Mouse (Mus musculus) stomach, embryonic 15.5 days (tissue): Measurements from ENCODE around the gene Gm45062. TPM values are rescaled to one million over a fixed set of nuclear protein-coding genes. Genes with fewer than 3 reads are reported as not detected.
"Not testable (repeated sequence)": the region's sequence is repeated elsewhere in the genome, so short reads cannot be mapped to it uniquely, and the experiment has no call there.

Source experiments
- ATAC-seq: fragments of 200-750 bp; cut with Nextera tagmentation; 2 replicates; pipeline ENCODE4 v1.8.0; 2017; ENCODE audit warnings: low read depth, moderate number of reproducible peaks, moderate TSS enrichment; ENCODE audit not compliant: insufficient read depth, low FRiP score
- H3K27ac ChIP-seq: fragments of 300-500 bp; sonication (generic); 2 replicates; pipeline ENCODE4 v1.5.1; 2015; ENCODE audit warnings: mild to moderate bottlenecking, inconsistent platforms
- H3K27me3 ChIP-seq: fragments of 300-500 bp; sonication (generic); replicated peaks from 2 replicates; pipeline ENCODE4 v1.6.1; 2015; ENCODE audit warnings: inconsistent platforms
- H3K36me3 ChIP-seq: fragments of 300-500 bp; sonication (generic); 2 replicates; pipeline ENCODE4 v1.6.1; 2015; ENCODE audit warnings: inconsistent platforms
- H3K4me1 ChIP-seq: fragments of 300-500 bp; sonication (generic); 2 replicates; pipeline ENCODE4 v1.6.1; 2015; ENCODE audit warnings: inconsistent platforms
- H3K4me2 ChIP-seq: fragments of 300-500 bp; sonication (generic); 2 replicates; pipeline ENCODE4 v1.6.1; 2015; ENCODE audit warnings: mild to moderate bottlenecking, inconsistent platforms
- H3K4me3 ChIP-seq: fragments of 300-500 bp; sonication (generic); replicated peaks from 2 replicates; pipeline ENCODE4 v1.5.1; 2015; ENCODE audit warnings: inconsistent platforms
- H3K9ac ChIP-seq: fragments of 300-500 bp; sonication (generic); 2 replicates; pipeline ENCODE4 v1.6.1; 2015; ENCODE audit warnings: inconsistent platforms
- H3K9me3 ChIP-seq: fragments of 300-500 bp; sonication (generic); 2 replicates; pipeline ENCODE4 v1.6.1; 2016; ENCODE audit warnings: inconsistent platforms
- WGBS: fragments of 180-500 bp; shearing (Covaris S2); methylation state at CpG from one replicate; pipeline ENCODE4 v1.1.7; 2015; 5-methylcytosine and 5-hydroxymethylcytosine counted together
- polyA plus RNA-seq: library from polyadenylated mRNA; unstranded; fragments of >200 nt; fragmentation: Nextera tagmentation; extraction: Ambion mirVana; gene quantifications from 2 replicates; pipeline ENCODE4 v1.2.1, GENCODE M21; 2015

Gene Gm45062
- polyA plus RNA-seq, 1 experiment from 2014 or later: 9.7 TPM

DNA sequence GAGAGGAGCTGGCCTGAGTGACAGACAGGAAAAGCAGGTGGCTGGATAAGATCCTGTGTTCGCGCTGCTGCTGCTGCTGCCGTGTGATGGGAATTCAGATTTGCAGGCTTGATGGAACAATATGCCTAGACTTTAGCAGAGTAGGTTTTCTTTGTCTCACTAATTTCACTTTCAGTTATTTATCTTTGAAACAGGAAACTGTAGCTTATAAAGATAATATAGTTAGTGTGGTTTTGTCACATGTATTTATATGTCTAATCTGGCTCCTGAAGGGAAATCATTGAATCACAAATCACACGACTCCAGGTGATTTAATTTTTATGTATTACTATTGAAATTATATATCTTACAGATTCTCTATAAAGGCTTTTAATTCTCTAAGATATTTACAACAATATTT is 24.0 kb downstream of the Gm45062 start:
- Histone ChIP-seq H3K4me2 (no peak overlapping the region), H3K9ac (no peak overlapping the region), H3K27ac (no peak overlapping the region), H3K36me3 (no peaks in the 10 kb centered on the region), H3K4me1 (no peaks in the 10 kb centered on the region), H3K9me3 (no peaks in the 10 kb centered on the region), H3K4me3 (no peak overlapping the region), H3K27me3 (no peaks in the 10 kb centered on the region)
- no peak for ATAC-seq
- WGBS: 80% methylated on average over 4 of the region's 4 CpGs

DNA sequence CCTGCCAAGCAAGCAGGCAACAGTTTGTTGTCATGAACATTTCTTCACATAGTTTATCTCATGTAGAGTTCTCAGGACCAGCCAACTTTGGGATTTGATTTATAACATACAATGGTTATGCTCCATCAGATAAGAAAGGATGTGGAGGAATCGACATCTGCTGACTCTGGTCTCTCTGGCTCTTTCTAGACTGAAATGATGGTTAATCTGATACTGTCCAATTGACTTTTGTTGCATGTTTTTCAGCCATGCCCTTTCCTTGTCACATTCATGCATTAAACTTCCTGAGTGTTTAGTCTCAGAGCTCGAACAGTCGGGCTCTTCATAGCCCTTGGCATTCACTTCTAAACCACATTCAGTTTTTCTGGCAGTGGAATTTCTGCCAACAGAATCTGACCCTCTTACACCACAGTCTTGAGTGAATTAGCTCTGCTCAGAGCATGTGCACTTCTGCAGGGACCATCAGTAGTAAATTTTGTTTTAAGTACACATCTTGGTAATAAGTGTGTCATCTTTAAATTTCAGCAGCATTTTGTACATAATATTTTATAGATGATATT is 26.2 kb downstream of the Gm45062 start:
- Histone ChIP-seq H3K4me2 (no peak overlapping the region), H3K4me3 (no peak overlapping the region), H3K36me3 (no peaks in the 10 kb centered on the region), H3K27ac (no peak overlapping the region), H3K4me1 (no peaks in the 10 kb centered on the region), H3K9me3 (no peaks in the 10 kb centered on the region), H3K27me3 (no peaks in the 10 kb centered on the region), H3K9ac (no peak overlapping the region)
- ATAC-seq: no peak
- WGBS: 61% methylated on average over 3 of the region's 3 CpGs

DNA sequence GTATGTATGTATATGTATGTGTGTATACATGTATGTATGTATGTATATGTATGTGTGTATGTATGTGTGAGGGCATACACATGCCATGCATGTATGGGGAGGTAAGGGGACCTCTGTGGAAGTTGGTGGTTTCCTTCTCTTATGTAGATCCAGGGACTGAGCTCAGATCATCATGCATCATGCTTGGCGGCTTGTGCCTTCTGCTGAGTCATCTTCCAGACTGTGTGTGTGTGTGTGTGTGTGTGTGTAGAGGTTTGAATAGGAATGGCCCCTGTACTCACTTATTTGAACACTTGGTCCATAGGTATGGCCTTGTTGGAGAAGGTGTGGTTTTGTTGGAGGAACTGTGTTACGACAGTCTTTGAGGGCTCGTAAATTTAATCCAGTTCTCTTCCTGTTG is 26.9 kb downstream of the Gm45062 start:
- Histone ChIP-seq H3K27ac (no peak overlapping the region), H3K27me3 (no peaks in the 10 kb centered on the region), H3K4me3 (no peak overlapping the region), H3K4me1 (no peaks in the 10 kb centered on the region), H3K36me3 (no peaks in the 10 kb centered on the region), H3K4me2 (no peak overlapping the region), H3K9ac (no peak overlapping the region), H3K9me3 (no peaks in the 10 kb centered on the region)
- ATAC-seq: no peak
- WGBS: 94% methylated on average over 3 of the region's 3 CpGs

DNA sequence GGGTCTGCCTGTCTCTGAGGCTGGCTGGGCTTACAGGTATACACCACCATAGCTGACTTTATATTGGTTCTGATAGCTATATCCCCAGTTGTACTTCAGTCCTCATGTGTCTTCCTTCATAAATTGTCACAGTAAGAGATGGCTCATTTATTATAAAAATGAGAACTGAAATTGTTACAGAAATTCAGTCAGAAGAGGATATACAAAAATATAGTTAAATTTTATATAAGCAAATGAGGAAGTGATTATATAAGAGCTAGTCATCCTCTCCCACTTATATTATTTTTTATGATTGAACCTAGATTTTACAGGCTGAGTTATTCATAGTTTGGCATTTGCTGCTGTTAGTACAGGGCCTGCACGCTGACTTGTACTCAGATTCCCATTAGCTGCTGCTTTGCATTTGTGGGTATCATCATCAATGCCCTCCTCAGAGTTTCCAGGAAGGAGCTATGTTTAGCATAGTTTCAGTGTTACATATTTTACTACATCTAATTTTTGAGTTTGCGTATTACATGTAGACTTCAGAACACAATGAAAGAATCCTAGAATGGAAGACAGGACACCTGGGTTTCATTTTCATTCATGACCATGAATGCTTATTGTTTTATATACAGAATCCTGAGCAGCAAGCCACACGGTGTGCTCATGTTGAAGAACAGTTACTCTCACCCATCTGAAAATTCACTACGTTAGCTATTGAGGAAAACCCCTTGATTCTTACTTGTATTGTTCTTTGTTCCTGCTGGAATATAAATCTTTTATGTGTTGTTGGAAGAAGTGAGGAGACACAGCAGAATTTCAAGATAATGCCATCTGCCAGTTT is 29.7 kb downstream of the Gm45062 start:
- Histone ChIP-seq H3K4me1 (no peaks in the 10 kb centered on the region), H3K9ac (no peak overlapping the region), H3K27me3 (no peaks in the 10 kb centered on the region), H3K27ac (no peak overlapping the region), H3K4me2 (no peak overlapping the region), H3K9me3 (no peaks in the 10 kb centered on the region), H3K36me3 (no peaks in the 10 kb centered on the region), H3K4me3 (no peak overlapping the region)
- WGBS: 83% methylated on average over 4 of the region's 4 CpGs
- no peak for ATAC-seq

DNA sequence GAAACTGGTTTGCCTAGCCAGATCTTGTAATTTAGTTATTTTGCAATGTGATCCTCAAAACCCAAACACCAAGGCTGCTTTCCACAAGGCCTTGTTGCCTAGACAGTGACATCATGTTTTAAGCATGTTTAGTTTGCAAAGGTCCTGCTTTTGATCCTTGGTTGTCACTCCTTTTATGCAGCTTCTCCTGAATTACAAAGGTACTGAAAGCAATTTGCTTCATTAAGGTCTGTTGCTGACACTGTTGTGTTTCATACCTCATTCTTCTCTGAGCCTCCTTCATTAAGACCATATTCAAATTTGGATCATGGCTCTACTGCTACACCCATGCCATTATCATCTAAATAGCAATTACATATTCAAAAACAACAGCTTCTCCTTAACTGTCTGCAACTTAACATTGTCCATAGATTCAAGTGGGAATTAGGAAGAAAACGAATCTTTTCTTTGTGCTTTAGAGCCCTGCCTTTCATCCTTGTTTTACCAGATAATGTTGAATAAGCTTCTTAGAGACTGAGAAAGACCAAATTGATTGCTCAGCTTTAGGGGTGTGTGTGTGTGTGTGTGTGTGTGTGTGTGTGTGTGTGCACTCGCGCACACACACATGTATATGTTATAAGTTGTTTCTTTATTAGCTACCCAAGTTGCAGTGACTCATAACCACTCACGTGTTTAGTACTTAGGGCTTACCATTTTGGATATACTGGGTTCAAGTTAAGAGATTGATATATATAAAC is 35.0 kb downstream of the Gm45062 start:
- H3K27me3 ChIP-seq: no peaks in the 10 kb centered on the region
- no peak for ATAC-seq
- H3K9me3 ChIP-seq: no peaks in the 10 kb centered on the region
- no peak overlapping the region for H3K4me3 ChIP-seq
- H3K4me2 ChIP-seq: no peak overlapping the region
- H3K27ac ChIP-seq: no peak overlapping the region
- H3K4me1 ChIP-seq: no peaks in the 10 kb centered on the region
- H3K36me3 ChIP-seq: no peaks in the 10 kb centered on the region
- no peak overlapping the region for H3K9ac ChIP-seq
- WGBS: 78% methylated on average over 4 of the region's 4 CpGs

DNA sequence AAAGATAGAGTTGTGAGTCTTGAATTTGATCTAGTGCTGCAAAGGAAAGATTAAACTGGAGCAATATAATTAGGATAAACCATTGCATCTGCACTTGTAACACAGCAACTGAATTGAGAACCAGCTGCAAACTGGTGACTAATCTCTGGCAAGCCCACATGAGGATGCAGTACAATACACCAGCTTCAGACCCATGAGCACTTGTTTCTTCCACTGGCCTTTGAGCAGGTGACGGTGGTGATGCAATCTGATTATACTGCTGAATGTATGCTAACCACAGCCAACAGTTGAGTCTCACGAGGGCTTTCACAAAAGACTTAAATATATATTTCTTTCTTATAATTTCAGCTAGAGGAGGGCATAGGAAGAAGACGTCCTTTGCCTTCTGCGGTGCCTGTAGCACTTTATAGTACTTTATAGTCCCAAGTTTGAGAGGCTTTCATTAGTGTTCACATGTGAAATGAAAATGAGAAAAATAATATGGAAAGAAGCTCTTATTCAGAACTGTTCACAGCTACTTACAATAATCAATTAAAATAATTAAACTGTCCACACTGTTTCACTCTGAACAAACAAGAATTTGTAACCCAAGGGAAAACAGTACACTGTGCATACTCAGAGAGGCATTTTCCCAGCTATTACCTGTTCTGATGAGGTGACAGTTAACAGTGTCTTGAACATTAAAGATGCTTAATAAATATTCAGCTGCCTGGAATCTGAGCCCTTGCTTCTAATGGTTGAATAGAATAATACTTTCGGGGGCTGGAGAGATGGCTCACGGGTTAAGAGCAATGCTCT is 40.0 kb downstream of the Gm45062 start:
- Histone ChIP-seq H3K36me3 (no peaks in the 10 kb centered on the region), H3K9me3 (no peaks in the 10 kb centered on the region), H3K4me1 (no peaks in the 10 kb centered on the region), H3K27ac (no peak overlapping the region), H3K9ac (no peak overlapping the region), H3K4me2 (no peak overlapping the region), H3K4me3 (no peak overlapping the region), H3K27me3 (no peaks in the 10 kb centered on the region)
- ATAC-seq: no peak
- 87% methylated on average over 6 of the region's 6 CpGs for WGBS

DNA sequence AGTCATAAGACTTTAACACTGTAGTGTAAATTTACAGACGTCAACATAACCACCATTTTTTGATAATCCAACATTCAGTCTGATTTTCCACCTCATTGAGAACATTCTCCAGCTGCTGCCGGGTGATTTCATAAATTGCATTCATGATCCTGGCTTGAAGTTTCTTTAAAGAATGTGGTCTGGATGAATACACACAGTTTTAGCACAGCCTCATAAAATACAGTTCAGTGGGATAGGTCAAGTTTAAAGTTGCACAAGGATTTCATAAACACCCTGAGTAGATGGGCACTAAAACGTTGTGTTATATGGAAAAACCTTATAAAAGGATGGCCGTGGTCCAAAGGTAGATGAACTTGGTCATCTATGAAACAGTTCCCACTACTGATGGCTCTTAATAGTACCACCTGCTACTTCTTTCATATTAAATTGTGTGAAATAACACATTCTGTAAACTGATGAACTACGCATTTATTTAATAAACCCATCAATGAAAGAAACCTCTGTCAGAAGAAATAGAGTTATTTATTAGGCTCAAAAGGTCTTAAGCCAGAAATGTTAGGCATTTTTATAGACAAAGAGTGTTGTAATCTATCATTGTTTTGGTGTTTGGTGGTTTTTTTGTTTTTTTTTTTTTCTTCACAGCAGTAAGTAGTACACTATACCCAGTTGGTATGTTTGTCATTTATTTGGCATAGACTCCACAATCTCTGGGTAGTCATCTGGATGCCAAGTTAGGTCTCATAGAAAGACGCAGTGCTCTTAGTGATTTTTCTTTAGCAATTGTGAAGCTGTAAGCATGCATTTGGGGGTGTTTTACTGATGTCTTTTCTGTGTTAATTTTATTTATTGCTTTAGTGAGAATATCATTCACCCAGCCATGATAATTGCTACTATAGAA is 48.9 kb downstream of the Gm45062 start:
- no peak for ATAC-seq
- H3K4me2 ChIP-seq: no peak overlapping the region
- no peaks in the 10 kb centered on the region for H3K4me1 ChIP-seq
- no peak overlapping the region for H3K9ac ChIP-seq
- 68% methylated on average over 6 of the region's 6 CpGs for WGBS
- no peaks in the 10 kb centered on the region for H3K9me3 ChIP-seq
- no peak overlapping the region for H3K4me3 ChIP-seq
- no peak overlapping the region for H3K27ac ChIP-seq
- H3K27me3 ChIP-seq: no peaks in the 10 kb centered on the region
- no peaks in the 10 kb centered on the region for H3K36me3 ChIP-seq

DNA sequence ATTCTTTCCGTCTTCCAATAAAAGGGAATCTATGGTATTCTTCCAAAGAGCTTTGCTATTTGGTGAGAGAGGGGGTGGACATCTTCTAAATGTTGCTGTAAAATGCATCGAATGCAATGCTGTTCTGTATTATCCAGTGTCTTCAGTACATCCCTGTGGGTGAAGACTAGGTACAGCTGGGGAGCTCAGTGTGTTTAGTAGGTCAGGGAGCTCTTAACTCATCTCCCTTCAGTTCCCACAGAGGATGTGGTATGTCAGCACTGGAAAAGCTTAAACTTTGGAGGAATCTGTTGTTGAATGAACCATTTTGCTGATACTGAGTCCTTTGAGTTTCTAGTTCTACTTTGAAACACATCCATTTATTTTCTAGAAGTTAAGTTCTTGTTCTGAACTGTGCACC is 53.3 kb downstream of the Gm45062 start:
- Histone ChIP-seq H3K36me3 (no peaks in the 10 kb centered on the region), H3K4me1 (no peaks in the 10 kb centered on the region), H3K4me3 (no peak overlapping the region), H3K27me3 (no peaks in the 10 kb centered on the region), H3K27ac (no peak overlapping the region), H3K4me2 (no peak overlapping the region), H3K9me3 (no peaks in the 10 kb centered on the region), H3K9ac (no peak overlapping the region)
- no peak for ATAC-seq
- 92% methylated on average over 2 of the region's 2 CpGs for WGBS

DNA sequence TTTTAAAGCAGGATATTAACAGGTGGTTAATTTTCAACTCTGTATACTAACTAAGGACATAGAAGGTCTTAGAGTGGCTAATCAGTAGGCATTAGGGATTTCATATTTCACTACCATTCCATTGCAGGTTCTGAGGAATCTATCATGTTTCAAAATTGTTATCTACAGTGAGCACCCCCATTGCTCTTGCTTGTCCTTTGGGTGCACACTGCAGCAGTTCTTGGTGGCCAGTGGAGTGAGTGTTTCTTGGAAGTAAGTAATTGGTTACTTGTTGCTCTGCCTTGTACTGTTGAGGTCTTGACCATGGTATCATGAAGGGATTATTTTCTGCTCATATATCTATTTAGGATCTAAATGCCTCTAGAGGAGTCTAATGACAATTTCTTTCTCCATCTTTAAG is 57.0 kb downstream of the Gm45062 start:
- Histone ChIP-seq H3K36me3 (no peaks in the 10 kb centered on the region), H3K27ac (no peak overlapping the region), H3K27me3 (no peaks in the 10 kb centered on the region), H3K4me2 (no peak overlapping the region), H3K9ac (no peak overlapping the region), H3K4me3 (no peak overlapping the region), H3K9me3 (no peaks in the 10 kb centered on the region), H3K4me1 (no peaks in the 10 kb centered on the region)
- ATAC-seq: no peak

DNA sequence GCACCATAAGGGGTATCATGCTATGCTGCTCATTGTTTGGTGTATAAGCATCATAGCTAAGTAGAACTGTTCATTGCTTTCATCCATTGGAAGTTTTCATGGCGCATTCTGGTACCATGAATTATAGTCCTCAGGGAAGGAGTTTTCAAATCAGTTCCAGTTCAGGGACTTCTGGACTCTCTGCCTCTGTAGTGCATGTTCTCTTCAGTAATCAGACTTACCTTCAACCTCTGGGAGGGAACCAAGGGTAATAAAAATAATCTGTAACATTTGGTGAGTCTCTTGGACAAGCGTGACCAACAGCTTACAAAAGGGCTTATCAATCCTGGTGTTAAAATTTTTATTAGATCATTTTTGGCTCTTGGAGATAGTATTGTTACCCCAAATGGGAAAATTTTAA is 60.3 kb downstream of the Gm45062 start:
- no peaks in the 10 kb centered on the region for H3K36me3 ChIP-seq
- H3K27ac ChIP-seq: no peak overlapping the region
- WGBS: 87% methylated on average over 2 of the region's 2 CpGs
- H3K27me3 ChIP-seq: no peaks in the 10 kb centered on the region
- H3K4me2 ChIP-seq: no peak overlapping the region
- no peaks in the 10 kb centered on the region for H3K4me1 ChIP-seq
- no peak overlapping the region for H3K9ac ChIP-seq
- H3K4me3 ChIP-seq: no peak overlapping the region
- H3K9me3 ChIP-seq: no peaks in the 10 kb centered on the region
- ATAC-seq: no peak

DNA sequence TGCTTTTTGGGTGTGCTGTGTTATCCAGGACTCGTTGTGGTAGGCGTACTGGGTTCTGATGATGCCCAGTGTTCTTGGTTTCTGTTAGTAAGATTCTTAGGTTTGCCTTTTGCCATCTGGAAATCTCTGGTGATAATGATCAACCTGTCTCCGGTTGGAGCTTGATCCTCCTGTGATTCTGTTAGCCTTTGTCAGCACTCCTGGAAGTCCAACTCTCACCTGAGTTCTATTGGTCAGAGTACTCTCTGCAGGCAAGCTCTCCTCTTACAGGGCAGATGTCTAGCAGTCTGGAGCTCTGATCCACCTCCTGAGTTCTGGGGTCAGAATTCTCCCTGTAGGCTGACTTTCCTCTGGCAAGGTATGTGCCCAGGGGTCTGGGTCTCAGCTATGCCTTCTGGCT is 72.2 kb downstream of the Gm45062 start:
- WGBS: 89% methylated on average over 3 of the region's 3 CpGs
- H3K4me3 ChIP-seq, H3K36me3 ChIP-seq, H3K27me3 ChIP-seq, H3K4me1 ChIP-seq, ATAC-seq, H3K9ac ChIP-seq, H3K4me2 ChIP-seq, H3K27ac ChIP-seq, H3K9me3 ChIP-seq: not testable (repeated sequence)
